Mouse (Mus musculus): ENCODE results near the gene Aqp3. TPM values are rescaled to one million over a fixed set of nuclear protein-coding genes. Genes with fewer than 3 reads are reported as not detected.

Gene Aqp3
- 0.05 TPM in 1 of 2 replicates, not detected in the other for polyA plus RNA-seq (2012; rRNA removed)

DNA sequence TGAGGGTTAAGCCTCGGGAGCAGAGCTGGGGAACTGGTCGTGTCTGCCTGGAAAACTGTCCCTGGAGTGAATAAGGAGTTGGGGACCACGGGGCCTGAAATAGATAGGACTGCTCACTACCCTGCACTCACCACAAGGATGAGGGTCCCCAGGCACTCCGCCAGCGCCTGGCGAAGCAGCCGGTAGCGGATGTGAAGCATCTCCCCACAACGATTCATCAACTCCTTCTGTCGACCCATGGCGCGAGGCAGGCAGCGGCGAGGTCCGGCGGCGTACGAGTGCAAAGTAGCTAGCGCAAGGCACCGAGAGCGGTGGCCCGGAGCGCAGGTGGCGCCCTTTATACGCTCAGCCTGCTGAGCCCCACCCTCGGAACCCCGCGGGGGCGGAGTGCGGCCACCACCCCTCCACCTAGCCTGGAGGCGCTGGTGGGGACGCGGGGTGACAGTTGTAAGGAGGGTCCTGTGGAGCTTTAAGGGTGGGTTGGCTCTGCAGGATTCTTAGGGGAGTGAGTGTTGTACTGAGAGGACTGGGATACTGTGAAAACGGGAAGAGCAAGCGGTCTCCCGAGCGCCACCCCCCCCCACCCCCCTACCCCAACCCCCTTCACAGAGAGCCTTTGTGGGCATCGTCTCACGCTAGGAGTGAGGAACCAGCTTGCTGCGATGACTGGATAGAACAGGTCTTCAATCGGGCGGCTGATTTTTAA lies at the start of gene Aqp3:
TSS of gene Aqp3 (minus strand) at position 313 of the 706 bp plus-strand sequence.
- no peak within 1 kb of the TSS for H3K27ac ChIP-seq (ENCODE audit: insufficient read depth, low read length)
- no peak for TF ChIP-seq POLR2A (IDR thresholded peaks at IDR 0.05; ENCODE audit: borderline replicate concordance, insufficient read depth, low read length)
- TF ChIP-seq CTCF (IDR thresholded peaks at IDR 0.05; ENCODE audit: borderline replicate concordance, insufficient read depth, low read depth, low read length) = no peak
- no peak within 1 kb of the TSS for H3K4me3 ChIP-seq (replicated peaks; ENCODE audit: insufficient read depth, low read depth, low read length)
- 3% methylated on average over 42 of the region's 42 CpGs for WGBS
- H3K4me1 ChIP-seq (ENCODE audit: control insufficient read depth, insufficient read depth, low read length) = no peaks in the 10 kb centered on the region
- peak in 1 of 2 experiments; percentile 18 for DNase-seq
- no peaks in the 10 kb centered on the region; the same call in 1 of the 2 replicates for H3K27me3 ChIP-seq (ENCODE audit: control insufficient read depth, insufficient read depth, low read length)

- no peak for DNase-seq
- H3K27me3 ChIP-seq (ENCODE audit: control insufficient read depth, insufficient read depth, low read length) = no peaks in the 10 kb centered on the region
- 54% methylated on average over 2 of the region's 2 CpGs for WGBS
- H3K4me3 ChIP-seq (replicated peaks; ENCODE audit: insufficient read depth, low read depth, low read length) = no peak overlapping the region
- TF ChIP-seq POLR2A (IDR thresholded peaks at IDR 0.05; ENCODE audit: borderline replicate concordance, insufficient read depth, low read length) = no peak
- TF ChIP-seq CTCF (IDR thresholded peaks at IDR 0.05; ENCODE audit: borderline replicate concordance, insufficient read depth, low read depth, low read length) = no peak
- H3K4me1 ChIP-seq (ENCODE audit: control insufficient read depth, insufficient read depth, low read length) = peaks cover 3% of the 10 kb centered on the region
- no peak overlapping the region for H3K27ac ChIP-seq (ENCODE audit: insufficient read depth, low read length)
Measured at GRCm38 (mm10) chr4:41142601-41143000, 44.6 kb upstream of the Aqp3 start.

DNA sequence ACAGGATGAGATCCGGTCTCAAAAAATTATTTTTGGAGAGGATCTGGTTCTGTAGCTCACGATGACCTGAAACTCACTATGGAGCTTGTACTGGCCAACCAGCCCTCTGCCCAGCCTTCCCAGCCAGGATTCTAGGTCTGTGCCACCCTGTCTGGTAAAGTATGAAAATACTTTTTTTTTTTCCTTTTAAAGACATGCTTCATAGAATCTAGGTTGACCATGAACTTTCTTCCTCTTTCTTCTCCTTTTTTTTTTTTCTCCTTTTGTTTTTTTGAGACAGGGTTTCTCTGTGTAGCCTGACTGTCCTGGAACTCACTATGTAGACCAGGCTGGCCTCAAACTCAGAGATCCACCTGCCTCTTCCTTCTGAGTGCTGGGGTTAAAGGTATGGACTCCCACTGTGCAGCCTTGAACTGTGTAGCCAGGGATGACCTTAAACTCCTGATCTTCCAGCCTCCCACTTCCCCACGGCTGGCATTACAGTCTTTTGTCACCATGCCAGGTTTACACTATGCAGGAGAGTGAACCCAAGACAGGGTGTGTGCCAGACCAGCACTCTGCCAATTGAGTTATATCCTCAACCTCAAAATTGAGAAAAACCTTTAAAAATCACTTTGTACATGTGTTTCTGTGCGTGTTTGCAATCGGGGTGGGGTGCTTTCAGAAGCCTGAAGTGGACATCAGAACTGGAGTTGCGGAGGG lies 42.3 kb upstream of the Aqp3 start:
- H3K27me3 ChIP-seq (ENCODE audit: control insufficient read depth, insufficient read depth, low read length) = no peaks in the 10 kb centered on the region
- H3K4me3 ChIP-seq (replicated peaks; ENCODE audit: insufficient read depth, low read depth, low read length) = no peak overlapping the region
- DNase-seq = peak in 1 of 2 experiments; percentile 38
- 58% methylated on average over 6 of the region's 6 CpGs for WGBS
- TF ChIP-seq CTCF (IDR thresholded peaks at IDR 0.05; ENCODE audit: borderline replicate concordance, insufficient read depth, low read depth, low read length) = no peak
- TF ChIP-seq POLR2A (IDR thresholded peaks at IDR 0.05; ENCODE audit: borderline replicate concordance, insufficient read depth, low read length) = no peak
- H3K27ac ChIP-seq (ENCODE audit: insufficient read depth, low read length) = no peak overlapping the region
- peaks cover 3% of the 10 kb centered on the region for H3K4me1 ChIP-seq (ENCODE audit: control insufficient read depth, insufficient read depth, low read length)

DNA sequence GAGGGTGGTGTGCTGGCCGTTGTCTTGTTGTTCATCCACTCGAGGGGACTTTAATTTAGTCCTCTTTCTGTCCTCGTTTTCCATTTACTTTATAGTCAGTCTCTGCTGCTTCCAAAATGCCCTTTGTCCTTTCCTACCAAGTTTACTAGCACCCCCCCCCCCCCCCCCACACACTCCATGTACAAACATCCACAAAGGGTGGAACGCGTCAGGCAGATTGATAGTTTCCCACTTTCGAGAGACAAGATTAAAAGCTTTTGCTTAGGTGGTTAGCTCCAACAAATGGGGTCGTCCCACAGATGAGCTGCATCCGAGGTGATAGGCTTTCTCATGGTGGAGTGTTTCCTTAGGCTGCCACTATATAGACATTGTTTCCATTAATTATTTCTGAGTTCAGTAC lies 38.8 kb upstream of the Aqp3 start:
- peak overlapping the region; percentile 99 for H3K27ac ChIP-seq (ENCODE audit: insufficient read depth, low read length)
- no peak for DNase-seq
- WGBS = under 1% methylated on average over 8 of the region's 8 CpGs
- H3K27me3 ChIP-seq (ENCODE audit: control insufficient read depth, insufficient read depth, low read length) = no peaks in the 10 kb centered on the region
- peak overlapping the region; percentile 98 for H3K4me3 ChIP-seq (replicated peaks; ENCODE audit: insufficient read depth, low read depth, low read length)
- no peak for TF ChIP-seq CTCF (IDR thresholded peaks at IDR 0.05; ENCODE audit: borderline replicate concordance, insufficient read depth, low read depth, low read length)
- TF ChIP-seq POLR2A (IDR thresholded peaks at IDR 0.05; ENCODE audit: borderline replicate concordance, insufficient read depth, low read length) = no peak
- H3K4me1 ChIP-seq (ENCODE audit: control insufficient read depth, insufficient read depth, low read length) = no peaks in the 10 kb centered on the region

DNA sequence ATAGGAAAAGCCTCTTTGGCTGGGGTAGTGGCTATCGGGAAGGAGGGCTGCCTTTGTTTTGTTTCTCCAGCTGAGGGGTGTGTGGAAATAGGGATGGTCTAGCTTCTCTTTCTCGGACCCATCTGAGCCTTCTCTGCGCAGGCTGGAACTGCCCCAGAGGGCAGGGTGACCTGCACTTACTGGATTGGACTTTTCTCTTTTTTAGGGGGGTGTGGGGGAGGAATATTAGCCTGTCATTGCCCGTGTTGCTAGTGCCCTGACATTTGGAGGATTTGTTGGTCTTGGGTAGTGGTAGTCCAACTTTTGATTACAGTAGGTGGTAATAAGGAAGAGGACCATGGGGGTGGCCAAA lies 38.4 kb upstream of the Aqp3 start:
- H3K27ac ChIP-seq (ENCODE audit: insufficient read depth, low read length) = peak overlapping the region; percentile 99
- peak overlapping the region; percentile 98 for H3K4me3 ChIP-seq (replicated peaks; ENCODE audit: insufficient read depth, low read depth, low read length)
- TF ChIP-seq CTCF (IDR thresholded peaks at IDR 0.05; ENCODE audit: borderline replicate concordance, insufficient read depth, low read depth, low read length) (no peak), POLR2A (IDR thresholded peaks at IDR 0.05; ENCODE audit: borderline replicate concordance, insufficient read depth, low read length) (peak; percentile 41; the same call in 1 of the 2 replicates)
- DNase-seq = peak in 1 of 2 experiments; percentile 53
- H3K27me3 ChIP-seq (ENCODE audit: control insufficient read depth, insufficient read depth, low read length) = no peaks in the 10 kb centered on the region
- H3K4me1 ChIP-seq (ENCODE audit: control insufficient read depth, insufficient read depth, low read length) = no peaks in the 10 kb centered on the region
- WGBS = 0% methylated on average over 4 of the region's 4 CpGs

GRCm38 (mm10) chr4:41135711-41136453 lies 37.9 kb upstream of the Aqp3 start, which contains the start of gene Ube2r2:
Gene Ube2r2, plus strand, starts transcription at chr4:41135743.
- DNase-seq = peak in 1 of 2 experiments; percentile 78
- WGBS = under 1% methylated on average over 57 of the region's 65 CpGs
- Histone ChIP-seq H3K27me3 (ENCODE audit: control insufficient read depth, insufficient read depth, low read length) (no peaks in the 10 kb centered on the region), H3K4me3 (replicated peaks; ENCODE audit: insufficient read depth, low read depth, low read length) (peak within 1 kb of the TSS; percentile 98), H3K27ac (ENCODE audit: insufficient read depth, low read length) (peak within 1 kb of the TSS; percentile 99), H3K4me1 (ENCODE audit: control insufficient read depth, insufficient read depth, low read length) (no peaks in the 10 kb centered on the region)
- TF ChIP-seq POLR2A (IDR thresholded peaks at IDR 0.05; ENCODE audit: borderline replicate concordance, insufficient read depth, low read length) (peak; percentile 16; the same call in 1 of the 2 replicates), CTCF (IDR thresholded peaks at IDR 0.05; ENCODE audit: borderline replicate concordance, insufficient read depth, low read depth, low read length) (no peak)

- Histone ChIP-seq H3K4me1 (ENCODE audit: control insufficient read depth, insufficient read depth, low read length) (no peaks in the 10 kb centered on the region), H3K27me3 (ENCODE audit: control insufficient read depth, insufficient read depth, low read length) (no peaks in the 10 kb centered on the region), H3K27ac (ENCODE audit: insufficient read depth, low read length) (peak overlapping the region; percentile 99), H3K4me3 (replicated peaks; ENCODE audit: insufficient read depth, low read depth, low read length) (peak overlapping the region; percentile 98)
- DNase-seq = peak; percentile 76 to 78
- under 1% methylated on average over 48 of the region's 70 CpGs for WGBS
- TF ChIP-seq CTCF (IDR thresholded peaks at IDR 0.05; ENCODE audit: borderline replicate concordance, insufficient read depth, low read depth, low read length) = no peak
- TF ChIP-seq POLR2A (IDR thresholded peaks at IDR 0.05; ENCODE audit: borderline replicate concordance, insufficient read depth, low read length) = no peak
Measured at GRCm38 (mm10) chr4:41134935-41135710, 37.1 kb upstream of the Aqp3 start.

Data from cerebellum, adult 2 months (tissue).